Mouse (Mus musculus) heart, embryonic 13.5 days (tissue): ENCODE measurements around the gene Gc. TPM values are rescaled to one million over a fixed set of nuclear protein-coding genes. Genes with fewer than 3 reads are reported as not detected.

Source experiments
- polyA plus RNA-seq: library from polyadenylated mRNA; unstranded; fragments of >200 nt; fragmentation: Nextera tagmentation; extraction: Ambion mirVana; gene quantifications from 2 replicates; pipeline ENCODE4 v1.2.1, GENCODE M21; 2015

The Gc gene
- polyA plus RNA-seq, 1 experiment from 2014 or later = 0.75 TPM

Other genes with a start within 250 kb of the Gc start
- not detected in 2 replicates for gene Npffr2, start 69.5 kb upstream of the Gc start, polyA plus RNA-seq